Mouse (Mus musculus): ENCODE measurements around the gene Kmt5b.

GRCm38 (mm10) chr19:3857220-3857619, 90.0 kb downstream of the Kmt5b start:
- TF ChIP-seq CTCF (IDR thresholded peaks at IDR 0.05; ENCODE audit: borderline replicate concordance, insufficient read depth, low read length) (no peak), POLR2A (IDR thresholded peaks at IDR 0.05; ENCODE audit: low read depth, low read length) (no peak)
